Mouse (Mus musculus): ENCODE results near the gene Gm10376. TPM values are rescaled to one million over a fixed set of nuclear protein-coding genes. Genes with fewer than 3 reads are reported as not detected.

The Gm10376 gene
- not detected for polyA plus RNA-seq (2017; shearing (Covaris generic))

GRCm38 (mm10) chr14:43015528-43015927, at the start of gene Gm10376:
Gm10376 (minus strand) TSS chr14:43015628.

GRCm38 (mm10) chr14:42993524-42993923, 21.9 kb downstream of the Gm10376 start, which contains the start of gene Gm8082:
Gm8082 (minus strand) TSS chr14:42993624.

Other genes starting within 250 kb of the Gm10376 start
- gene Gm3015, start 246.8 kb downstream of the Gm10376 start, polyA plus RNA-seq (2017; shearing (Covaris generic)): not detected
- gene Gm10377, start 217.6 kb downstream of the Gm10376 start, polyA plus RNA-seq (2017; shearing (Covaris generic)): not detected
- not detected for gene Gm21977, start 162.2 kb downstream of the Gm10376 start, polyA plus RNA-seq (2017; shearing (Covaris generic))
- not detected for gene Gm8082, start 22.0 kb downstream of the Gm10376 start, polyA plus RNA-seq (2017; shearing (Covaris generic))
- not detected for gene Gm8094, start 61.0 kb upstream of the Gm10376 start, polyA plus RNA-seq (2017; shearing (Covaris generic))
- not detected for gene Gm8104, start 85.0 kb upstream of the Gm10376 start, polyA plus RNA-seq (2017; shearing (Covaris generic))
- gene Gm7233, start 164.2 kb upstream of the Gm10376 start, polyA plus RNA-seq (2017; shearing (Covaris generic)): not detected
- not detected for gene Gm8122, start 219.7 kb upstream of the Gm10376 start, polyA plus RNA-seq (2017; shearing (Covaris generic))
- not detected for gene Gm8126, start 243.0 kb upstream of the Gm10376 start, polyA plus RNA-seq (2017; shearing (Covaris generic))

Data from CD4-positive, CD25-positive, alpha-beta regulatory T cell (primary cell).